Mouse (Mus musculus): ENCODE data around the gene Sostdc1. TPM values are rescaled to one million over a fixed set of nuclear protein-coding genes. Genes with fewer than 3 reads are reported as not detected.

Gene Sostdc1
- total RNA-seq, 2 experiments from 2014 or later, result 0.15 to 0.27 TPM

- intact Hi-C loops (cut with DNase I), result no loop called here
- DNase-seq, result no peak
These were observed 50.1 kb downstream of the Sostdc1 start for GRCm38 (mm10) chr12:36364013-36364412.

Other genes with a start within 250 kb of the Sostdc1 start
- 1 to 10 TPM; 5.6 to 6.6 TPM for gene Ankmy2, start 157.0 kb upstream of the Sostdc1 start, total RNA-seq (2021)
- gene Bzw2, start 156.1 kb upstream of the Sostdc1 start, total RNA-seq (2021), result 100 to 1,000 TPM in 1 of 2 experiments, 10 to 100 TPM in 1; 98.9 to 109 TPM
- gene Lrrc72, start 60.7 kb upstream of the Sostdc1 start, total RNA-seq (2021), result not detected
- gene Ispd, start 67.3 kb downstream of the Sostdc1 start, total RNA-seq (2021), result 1 to 10 TPM; 3.4 to 3.8 TPM
- gene D630036H23Rik, start 68.0 kb downstream of the Sostdc1 start, total RNA-seq (2021), result under 1 TPM; 0.37 to 0.56 TPM

Measured in gastrocnemius, postnatal 36 days (tissue).